Mouse (Mus musculus): ENCODE data around the gene Zbtb5.
"Not testable (repeated sequence)": the region's sequence is repeated elsewhere in the genome, so short reads cannot be mapped to it uniquely, and the experiment has no call there.

Zbtb5 gene

DNA sequence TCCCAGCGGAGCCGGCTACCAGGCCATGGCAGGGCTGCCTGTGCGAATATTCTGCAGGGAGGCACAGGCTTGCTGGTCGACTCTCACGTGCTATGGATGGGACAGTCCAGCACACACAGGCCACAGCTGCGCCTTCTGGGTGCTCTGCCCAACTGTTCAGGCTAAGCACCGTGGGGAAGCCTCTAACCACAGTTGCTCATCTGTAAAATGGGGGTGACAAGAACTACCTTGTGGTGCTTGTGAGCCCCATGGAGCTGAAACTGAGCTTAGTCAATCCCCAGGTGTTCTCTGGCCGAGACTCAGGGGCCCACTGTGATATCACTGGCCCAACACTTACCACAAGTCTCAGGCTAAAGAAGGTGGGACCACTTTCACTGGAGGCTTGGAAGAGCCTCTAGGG is 44.8 kb downstream of the Zbtb5 start:
- peak; percentile 38 to 58 for DNase-seq

DNA sequence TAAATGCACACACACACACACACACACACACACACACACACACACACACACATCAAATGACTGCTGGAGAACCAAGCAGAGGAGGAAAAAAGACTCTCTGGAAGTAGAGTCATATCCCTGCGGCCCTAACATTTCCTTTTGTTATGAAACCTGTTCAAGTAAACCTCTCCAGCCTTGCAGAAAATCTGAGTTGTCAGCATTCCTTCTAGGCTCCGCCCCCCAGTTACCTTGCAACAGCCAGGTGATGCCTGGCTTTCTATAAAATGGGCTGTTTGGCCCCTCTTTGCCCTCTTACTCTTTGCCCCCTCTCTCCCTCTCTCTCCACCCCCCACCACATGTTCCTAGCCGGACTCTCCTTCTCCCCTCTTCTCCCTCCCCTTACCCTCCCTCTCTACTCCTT is 46.5 kb downstream of the Zbtb5 start:
- no peak for DNase-seq

DNA sequence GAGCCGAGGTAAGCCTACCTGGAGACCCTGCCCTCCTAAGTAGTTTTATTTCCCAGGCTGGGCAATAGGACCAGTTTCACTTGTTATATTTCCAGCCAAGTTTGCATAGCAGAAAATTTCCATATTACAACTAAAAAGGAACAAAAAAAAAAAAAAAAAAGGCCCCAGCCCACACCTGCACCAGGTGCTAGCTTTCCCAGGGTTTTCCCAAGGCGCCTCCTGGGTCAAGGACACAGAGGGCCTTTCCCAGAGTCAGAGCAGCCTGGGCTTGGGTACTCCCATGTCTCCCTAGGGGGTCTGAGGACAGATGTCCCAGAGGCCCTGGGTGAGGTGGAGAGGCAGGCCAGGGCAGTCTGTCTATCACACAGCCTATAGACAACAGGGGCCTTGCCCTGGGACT is 47.0 kb downstream of the Zbtb5 start:
- no peak for DNase-seq

DNA sequence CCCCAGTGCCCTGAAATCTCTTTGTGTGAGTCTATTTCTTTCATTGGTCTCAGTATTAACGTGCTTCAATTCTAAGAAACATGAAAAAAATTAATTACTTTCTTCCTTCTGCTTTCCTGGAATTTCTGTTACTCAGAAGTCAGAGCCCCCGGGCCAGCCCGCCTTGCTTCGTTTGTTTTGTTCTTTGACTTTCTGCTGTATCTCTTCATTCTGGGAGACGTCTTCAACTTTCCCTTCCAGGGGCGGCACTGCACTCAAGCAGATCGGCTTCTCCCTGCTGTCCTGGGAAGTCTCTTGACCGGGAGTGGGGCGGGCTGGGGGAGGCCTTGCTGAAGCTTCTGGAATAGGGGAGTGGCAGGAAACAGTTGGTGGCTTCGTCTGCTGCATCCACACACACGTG is 49.1 kb downstream of the Zbtb5 start:
- no peak for DNase-seq

DNA sequence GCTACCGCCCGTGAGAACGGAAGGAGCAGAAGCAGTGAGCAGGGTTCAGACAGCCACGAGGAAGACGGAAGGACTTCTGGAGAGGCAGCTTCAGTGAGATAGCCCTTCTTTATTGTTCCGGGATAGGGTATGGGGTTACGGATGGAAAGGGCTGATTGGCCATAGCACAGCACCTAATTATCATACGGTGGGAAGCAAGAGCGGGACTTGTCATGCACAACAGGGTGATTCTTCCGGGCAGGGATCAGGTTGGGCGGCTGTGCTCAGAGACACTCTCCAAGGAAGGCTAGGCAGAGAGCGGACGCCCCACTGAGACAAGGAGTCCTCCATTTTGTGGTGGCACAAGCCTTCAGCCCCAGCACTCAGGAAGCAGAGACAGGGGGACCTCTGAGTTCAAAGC is 53.0 kb downstream of the Zbtb5 start:
- no peak for DNase-seq

DNA sequence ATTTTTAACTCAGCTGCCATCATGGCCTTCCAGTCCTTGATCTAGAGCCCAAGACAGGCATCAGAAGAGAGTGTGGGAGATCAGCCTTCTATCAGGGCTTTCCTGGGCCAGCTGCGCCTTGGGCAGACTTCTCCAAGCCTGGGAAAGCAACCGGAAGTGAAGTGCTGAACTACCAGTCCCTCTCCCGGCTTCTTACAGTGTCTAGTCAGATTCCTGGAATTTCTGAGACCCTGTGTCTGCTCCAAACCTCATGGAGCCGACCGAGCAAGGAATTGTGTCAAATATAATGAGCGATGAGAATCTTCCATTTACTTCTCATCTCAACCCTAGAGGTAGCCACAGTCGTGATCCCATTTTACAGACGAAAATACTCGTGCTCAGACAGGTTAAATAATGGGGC is 53.4 kb downstream of the Zbtb5 start:
- no peak for DNase-seq

DNA sequence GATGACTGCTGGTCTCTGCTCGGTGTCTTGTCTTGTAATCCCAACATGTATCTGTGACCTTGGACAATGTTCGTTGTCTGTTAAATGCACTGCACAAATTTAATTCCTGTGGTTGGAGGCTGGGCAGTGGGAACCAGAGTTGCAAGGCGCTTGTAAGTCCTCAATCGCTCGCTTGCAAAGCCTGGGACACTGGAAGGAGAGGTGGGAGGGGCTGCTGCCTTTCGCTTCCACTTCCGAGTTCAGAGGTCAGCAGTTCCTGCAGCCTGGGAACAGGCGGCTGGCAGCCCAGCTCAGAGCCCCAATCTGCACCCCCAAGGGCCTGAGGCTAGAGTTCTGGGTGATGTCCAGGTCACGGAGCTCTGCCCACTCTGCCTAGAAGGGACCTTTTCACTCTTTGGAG is 59.2 kb downstream of the Zbtb5 start:
- DNase-seq, result no peak

DNA sequence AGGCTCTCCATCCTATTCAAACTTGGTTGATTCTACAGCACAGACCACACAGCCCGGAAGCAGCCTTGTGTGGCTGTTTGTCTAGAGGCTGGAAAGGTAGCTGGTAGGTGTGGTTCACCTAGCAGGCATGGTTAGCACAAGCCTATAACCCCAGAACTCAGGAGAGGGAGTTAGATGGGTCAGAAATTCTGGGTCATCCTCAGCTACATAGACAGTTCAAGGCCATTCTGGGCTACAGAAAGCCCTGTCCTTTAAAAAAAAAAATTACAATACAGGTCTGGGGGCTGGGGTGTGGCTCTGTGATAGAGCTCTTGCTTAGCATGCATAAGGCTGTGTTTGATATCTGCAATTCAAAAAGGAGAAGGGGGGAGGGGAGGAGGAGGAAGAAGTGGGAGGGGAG is 63.9 kb downstream of the Zbtb5 start:
- DNase-seq, result no peak

DNA sequence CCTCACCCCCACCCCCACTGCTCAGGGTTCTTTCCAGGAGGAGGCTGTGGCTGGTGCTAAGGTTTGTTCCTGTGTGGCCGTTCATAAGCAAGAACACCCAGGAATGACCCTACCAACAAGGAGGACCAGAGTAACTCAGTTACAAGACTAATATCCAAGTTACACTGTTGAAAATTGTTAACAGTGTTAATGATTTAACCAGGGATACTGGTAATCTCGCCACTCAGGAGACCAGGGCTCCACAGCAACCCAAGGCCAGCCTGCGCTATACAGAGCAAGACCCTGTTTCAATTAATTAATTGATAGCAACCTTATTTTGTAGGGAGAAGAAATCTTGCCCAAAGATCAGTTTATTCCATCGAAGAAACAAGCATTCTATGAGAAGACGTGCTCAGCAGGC is 64.7 kb downstream of the Zbtb5 start:
- no peak for DNase-seq

DNA sequence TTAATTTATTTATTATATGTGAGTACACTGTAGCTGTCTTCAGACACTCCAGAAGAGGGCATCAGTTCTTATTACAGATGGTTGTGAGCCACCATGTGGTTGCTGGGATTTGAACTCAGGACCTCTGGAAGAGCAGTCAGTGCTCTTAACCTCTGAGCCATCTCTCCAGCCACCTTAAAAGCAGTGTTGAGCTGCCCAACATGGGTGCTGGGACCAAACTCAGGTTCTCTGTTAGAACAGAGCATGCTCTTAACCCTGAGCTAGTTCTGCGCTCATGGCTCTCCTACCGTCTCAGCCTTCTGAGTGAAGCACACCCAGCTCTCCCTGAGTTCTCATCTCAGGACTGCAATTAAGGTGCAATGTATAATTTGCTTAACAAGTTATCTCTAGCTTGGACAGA is 66.1 kb downstream of the Zbtb5 start:
- not testable (repeated sequence) for DNase-seq

DNA sequence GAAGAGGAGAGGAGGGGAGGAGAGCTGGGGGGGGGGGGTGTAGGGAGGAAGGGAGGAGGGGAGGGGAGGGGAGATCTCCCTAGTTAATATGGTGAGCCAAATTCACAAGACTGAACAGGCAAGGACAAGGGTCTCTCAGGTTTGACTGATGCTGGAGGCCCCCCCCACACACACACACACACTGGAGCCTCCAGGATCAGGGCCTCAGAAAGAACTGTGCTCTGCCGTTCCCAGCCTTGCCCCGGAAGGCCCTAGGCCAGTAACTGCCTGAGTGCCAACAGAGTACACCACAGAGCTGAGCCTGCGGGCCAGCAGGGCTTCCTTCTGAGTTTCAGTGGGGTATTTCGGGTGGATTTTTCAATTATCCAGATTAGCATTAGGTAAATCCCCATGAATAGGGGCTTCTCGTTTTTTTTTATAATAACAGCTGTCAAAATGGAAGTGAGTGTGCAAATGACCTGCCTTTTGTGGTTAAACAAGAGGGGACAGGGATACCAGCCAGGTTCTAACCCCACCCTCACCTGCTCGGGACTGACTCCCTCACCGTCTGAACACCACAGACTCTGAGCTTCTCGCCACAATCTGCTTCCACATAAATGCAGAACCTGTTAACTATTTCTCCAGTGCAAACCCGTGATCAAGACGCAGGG is 67.7 kb downstream of the Zbtb5 start:
- DNase-seq, result no peak

DNA sequence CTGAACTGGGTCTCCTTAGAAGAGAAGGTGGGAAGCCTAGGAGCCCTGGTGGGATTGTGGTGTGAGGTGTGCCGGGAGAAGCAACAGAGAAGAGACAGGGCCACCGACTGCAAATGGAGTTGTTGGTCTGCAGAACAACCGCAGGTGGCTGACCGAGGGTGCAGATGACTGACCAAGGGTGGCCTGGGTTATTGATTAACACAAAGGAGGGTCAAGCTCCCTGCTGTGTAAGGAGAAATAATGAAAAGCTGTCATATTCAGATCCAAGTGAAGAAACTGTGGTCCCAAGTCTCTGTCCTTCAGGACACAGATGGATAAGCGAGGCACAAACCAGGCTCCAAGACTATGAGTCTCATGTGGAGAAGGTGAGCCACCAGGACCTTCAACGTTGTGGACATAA is 68.7 kb downstream of the Zbtb5 start:
- no peak for DNase-seq

DNA sequence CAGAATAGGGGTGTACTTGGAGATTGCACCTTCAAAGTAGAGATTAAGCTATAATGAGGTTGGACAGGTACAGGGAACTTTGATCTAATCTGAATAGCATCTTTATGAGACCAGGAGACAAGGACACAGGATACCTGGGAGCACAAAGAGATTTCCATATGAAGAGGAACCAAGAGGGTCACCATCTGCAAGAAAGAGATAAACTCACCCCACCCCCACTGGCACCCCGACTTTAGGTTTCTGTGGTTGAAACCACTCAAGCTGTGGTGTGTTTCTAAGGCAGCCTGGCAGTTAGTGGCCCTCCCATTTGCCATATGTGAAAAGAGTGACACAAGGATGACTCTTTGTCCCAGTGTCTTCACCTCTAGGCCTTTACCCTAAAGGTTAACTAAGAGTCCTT is 70.0 kb downstream of the Zbtb5 start:
- peak in 1 of 2 experiments; percentile 25 for DNase-seq
